Mouse (Mus musculus): ENCODE measurements around the gene Cdc42ep3.

The Cdc42ep3 gene

DNA sequence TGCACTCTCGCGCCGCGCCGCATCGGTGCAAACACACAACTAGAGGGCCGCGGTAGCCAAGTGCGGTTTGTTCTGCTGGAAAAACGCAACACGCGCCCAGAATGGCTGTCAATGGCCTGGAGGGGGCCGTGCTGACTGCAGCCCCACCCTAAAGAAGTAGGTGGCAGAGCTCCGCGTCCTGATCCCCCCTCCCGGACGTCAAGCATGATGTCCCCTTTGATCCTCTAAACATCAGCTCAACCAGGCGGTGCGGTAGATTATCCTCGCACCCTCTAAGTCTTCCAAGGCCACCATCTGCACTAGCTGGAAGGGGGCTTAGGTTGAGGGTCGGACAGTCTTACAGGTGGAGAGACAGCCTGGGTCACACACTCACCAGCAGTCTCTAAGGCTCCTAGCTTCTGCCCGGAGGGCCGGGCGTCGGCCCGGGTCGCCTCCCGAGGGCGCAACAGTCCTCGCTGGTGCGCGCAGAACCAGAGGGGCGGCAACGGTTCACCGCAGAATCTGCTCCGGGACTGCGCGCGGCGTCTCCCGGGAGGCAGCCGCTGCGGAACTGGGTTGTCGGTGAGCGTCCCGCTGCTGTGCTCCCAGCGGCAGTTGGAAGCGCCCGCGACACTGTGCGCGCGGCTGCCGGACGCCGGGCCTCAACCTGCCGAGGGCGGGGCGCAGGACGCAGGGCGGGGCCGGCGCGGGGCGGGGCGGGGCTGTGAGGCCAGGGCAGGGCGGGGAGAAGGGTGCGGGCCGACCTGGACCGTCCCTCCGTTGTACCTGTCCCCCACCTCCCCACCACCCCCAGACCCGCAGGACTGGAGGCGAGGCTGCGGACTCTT lies at the start of gene Cdc42ep3:
Gene Cdc42ep3, minus strand, starts transcription at position 648 of the 827 bp plus-strand sequence.
- peak; percentile 76 to 82 for DNase-seq (ENCODE audit: low spot score in 2 of 2)

DNA sequence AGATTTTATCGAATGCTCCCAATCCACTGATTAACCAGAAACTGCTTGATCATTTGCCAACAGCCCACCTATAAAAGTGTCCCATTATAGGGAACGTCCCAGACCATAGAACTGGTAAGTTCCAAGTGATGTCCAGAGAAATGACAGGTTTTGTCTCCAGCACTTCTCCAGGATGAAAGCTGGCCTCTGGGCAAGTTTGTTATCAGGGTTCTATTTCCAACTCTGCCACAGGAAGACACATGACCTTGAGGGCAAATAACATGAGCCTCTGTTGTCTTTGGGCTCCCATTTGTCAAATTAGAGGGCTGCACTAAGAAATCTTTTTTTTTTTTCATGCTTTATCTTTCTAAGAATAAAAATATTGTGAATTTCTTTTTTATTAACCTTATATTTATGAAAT lies 45.5 kb upstream of the Cdc42ep3 start:
- no peak for DNase-seq (ENCODE audit: low spot score in 2 of 2)

DNA sequence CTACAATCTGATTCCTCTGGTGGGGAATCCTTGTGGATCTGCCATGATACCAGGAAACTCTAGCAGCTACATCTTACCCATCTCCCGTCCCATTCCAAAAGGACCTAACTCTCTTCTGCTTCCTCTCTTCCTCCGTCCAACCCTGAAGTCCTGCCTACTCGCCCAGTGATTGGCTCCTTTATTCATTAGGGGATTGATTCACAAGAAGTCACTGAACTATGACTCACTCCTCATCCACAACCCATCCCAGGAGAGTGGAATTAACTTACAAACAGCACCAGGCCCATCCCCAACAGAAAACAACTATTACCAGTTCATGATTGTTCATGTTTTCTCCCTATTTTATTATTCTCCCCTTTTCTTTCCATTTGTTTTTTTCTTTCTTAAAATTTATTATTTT lies 43.5 kb upstream of the Cdc42ep3 start:
- DNase-seq (ENCODE audit: low spot score in 2 of 2), result no peak

DNA sequence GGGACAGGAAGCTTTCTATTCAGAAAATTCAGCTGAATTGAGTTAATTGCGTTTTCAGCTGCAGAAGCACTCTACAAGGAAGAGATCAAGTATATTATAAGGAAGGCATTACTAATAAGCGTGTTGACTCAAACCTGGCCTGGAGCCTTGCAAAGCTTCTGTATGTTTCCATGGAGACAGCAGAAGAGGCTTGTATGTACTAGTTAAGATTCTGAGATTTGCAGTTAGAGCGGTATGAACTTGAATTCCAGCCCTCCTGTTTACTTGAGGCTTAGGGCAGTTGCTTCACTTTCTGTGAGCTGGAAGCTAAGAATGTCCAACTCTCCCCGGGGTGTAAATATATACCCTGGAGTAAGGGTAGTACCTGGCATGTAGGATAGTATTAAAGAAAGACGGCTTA lies 39.9 kb upstream of the Cdc42ep3 start:
- DNase-seq (ENCODE audit: low spot score in 2 of 2), result peak; percentile 26 to 35

DNA sequence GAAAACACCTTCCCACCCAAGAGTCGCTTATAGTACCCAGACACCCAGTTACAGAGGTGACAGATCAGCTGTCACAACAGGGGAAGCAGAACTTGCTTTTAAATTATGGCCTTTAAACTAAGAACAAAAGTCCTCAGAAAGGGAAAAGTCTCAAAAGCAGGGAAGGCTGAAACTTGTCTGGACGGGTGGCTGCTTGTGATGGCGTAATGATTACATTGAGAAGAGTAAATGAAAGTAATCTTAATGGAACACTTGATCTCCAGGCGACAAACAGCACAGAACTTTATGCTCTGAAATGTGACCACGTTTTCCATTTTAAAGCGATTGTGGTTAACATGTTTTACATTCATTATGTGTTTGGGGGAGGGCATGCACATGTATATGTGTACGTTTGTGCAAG lies 39.0 kb upstream of the Cdc42ep3 start:
- no peak for DNase-seq (ENCODE audit: low spot score in 2 of 2)

DNA sequence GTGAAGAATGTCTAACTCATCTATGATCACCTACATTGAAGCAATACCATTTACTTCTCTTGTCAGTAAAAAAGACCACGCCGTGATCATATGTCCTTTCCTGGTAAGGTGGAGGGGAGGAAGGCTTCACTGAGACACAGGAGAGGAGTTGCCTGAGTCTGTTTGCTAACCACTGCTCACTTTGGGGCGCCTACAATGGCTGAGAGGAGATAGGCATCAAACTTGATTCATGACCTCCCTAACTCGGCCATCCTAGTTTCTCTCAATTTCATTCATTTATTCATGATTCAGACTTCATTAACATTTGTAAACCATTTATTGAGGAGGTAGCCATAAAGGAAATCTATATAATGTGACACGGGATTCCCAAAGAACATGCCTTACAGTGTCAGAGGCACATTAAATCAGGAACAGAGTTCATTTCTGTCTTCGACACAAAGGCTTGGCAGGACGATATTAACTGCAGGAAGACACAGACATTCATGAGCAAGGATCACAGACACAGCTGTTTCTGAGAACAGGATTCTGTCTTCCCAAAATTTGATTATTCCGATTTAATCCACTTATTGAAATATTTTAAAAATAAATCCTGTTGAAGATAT lies 32.7 kb upstream of the Cdc42ep3 start:
- no peak for DNase-seq (ENCODE audit: low spot score in 2 of 2)

DNA sequence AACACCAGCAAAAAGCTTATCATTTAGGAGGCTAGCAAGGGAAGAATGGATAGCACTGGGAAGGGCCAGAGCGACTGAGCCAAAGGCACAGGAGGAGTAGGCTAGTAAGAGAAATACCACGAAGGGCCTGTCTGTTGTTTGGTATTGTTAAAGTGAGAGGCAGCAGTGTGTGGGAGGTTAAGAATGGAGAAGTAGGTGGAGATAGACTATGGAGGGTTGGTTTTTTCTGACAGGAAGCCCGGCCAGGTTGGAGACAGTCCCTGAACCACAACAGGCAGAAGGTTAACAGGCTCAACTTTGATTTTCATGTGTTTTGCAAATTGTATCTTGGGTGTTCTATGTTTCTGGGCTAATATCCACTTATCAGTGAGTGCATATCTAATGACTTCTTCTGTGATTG lies 26.6 kb upstream of the Cdc42ep3 start:
- no peak for DNase-seq (ENCODE audit: low spot score in 2 of 2)

DNA sequence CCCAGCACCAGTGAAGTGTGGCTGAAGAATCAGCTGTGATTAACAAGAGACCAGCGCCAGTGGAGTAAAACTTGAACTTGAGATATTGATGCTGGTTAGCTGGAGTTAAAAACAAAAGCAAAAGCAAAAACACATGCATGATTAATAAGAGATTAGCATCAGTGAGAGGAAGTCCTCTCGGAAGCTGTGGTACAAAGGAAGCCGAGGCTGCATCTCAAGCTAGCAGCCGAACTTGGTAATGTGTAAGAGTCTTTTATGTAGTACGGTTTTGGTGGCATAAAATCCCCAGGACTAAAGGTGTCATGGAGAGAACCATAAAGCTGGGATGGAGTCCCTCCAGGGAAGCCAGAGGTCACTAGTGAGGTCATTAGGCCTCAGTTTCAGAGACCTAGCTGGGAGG lies 24.3 kb upstream of the Cdc42ep3 start:
- DNase-seq (ENCODE audit: low spot score in 2 of 2), result no peak

DNA sequence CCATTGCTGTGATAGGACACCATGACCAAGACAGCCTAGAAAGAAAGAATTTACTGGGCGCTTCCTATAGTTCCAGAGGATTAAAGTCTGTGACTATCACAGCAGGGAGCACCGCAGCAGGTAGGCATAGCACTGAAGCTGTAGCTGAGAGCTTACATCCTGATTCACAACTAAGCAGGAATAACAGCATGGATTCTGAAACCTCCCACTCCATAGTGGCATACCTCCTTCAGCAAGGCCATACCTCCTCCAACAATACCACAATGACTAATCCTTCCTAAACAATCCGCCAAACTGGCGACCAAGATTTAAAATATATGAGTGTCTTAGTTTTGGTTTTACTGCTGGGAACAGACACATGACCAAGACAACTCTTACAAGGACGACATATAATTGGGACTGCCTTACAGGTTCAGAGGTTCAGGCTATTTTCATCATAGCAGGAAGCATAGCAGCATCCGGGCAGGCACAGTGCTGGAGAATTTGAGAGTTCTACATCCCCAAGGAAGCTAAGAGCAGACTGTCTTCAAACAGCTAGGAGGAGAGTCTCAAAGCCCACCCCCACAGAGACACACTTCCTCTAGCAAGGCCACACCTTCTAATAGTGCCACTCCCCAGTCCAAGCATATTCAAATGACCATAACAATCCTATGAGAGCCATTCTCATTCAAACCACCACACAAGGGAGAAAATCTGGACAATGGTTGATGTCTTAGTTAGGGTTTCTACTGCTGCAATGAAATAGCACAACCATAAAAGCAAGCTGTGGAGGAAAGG lies 21.7 kb upstream of the Cdc42ep3 start:
- DNase-seq (ENCODE audit: low spot score in 2 of 2), result no peak

DNA sequence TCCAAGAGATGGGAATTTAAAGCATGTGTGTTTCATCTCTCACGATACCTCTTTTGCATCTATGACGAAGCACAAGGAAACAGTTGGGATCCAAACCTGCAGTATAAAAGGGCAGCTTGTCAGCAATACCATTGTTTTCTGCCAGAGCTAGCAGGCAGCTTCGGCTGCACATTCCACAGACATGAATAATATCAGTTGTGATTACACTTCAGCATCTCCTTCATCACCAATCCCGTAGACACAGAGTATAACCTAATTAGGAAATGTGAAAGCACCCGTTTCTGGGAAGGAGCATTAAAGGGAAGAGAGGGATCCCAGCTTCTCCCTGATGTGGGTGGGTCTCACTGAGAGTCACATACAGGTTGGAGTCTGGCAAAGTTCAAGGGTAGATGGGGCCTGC lies 18.1 kb upstream of the Cdc42ep3 start:
- DNase-seq (ENCODE audit: low spot score in 2 of 2), result no peak

DNA sequence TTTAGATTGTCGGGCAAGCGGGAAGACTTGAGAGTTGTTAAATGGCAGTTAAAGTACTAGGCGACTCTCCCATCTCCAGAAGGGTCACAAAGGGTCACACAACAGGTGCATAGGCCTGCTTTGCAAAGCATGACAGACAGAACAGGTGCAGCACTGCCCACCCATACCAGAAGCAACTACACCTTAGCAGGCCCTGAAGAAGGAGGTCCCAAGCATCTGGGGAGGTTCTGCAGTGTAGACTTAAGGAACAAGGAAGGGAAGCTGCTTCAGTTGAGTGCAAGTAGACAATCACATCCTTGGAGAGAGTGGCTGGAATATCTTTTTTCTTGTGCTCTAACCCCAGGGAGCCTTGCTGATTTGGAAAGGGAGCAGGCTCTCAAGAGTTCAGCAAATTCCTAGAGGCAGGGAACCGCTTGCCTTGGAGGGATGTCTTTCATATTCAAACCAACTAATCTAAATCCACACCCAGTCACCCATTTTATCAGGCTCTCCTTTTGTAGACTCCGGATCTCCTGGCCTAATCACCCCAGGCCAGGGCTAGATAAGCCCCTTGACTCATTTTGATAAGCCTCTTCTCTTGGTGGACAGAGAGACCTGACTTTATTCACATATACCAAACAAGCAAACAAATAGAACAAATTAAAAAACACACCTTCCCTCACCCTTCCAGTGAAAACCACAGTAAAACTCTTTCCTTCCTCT lies 10.0 kb upstream of the Cdc42ep3 start:
- DNase-seq (ENCODE audit: low spot score in 2 of 2), result no peak

DNA sequence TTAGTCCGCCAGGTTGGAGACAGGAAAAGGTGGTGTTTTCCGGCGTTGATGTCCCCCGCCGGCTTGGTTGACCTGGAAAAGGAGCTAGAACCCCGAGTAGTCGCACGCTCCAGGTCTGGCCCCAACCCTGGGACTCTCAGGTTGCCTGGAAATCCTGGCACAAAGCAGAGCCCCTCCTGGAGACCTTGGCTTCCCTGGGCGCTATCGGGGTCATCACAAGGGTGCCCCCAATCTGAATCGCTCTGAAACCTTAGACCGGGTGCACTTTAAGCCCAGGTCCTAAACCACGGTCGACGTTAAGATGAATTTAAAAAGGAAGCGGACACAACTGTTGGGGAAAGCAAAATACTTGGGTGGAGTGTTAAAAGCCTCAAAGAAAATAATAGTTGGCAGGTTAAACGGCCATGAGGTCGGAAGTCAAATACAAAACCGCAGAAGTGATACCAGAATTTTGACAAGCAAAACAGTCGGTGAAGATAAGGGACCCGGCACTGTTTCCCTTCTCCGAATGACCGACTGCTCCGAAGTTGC lies 1.2 kb upstream of the Cdc42ep3 start:
- peak in 1 of 2 experiments; percentile 54 for DNase-seq (ENCODE audit: low spot score in 2 of 2)

DNA sequence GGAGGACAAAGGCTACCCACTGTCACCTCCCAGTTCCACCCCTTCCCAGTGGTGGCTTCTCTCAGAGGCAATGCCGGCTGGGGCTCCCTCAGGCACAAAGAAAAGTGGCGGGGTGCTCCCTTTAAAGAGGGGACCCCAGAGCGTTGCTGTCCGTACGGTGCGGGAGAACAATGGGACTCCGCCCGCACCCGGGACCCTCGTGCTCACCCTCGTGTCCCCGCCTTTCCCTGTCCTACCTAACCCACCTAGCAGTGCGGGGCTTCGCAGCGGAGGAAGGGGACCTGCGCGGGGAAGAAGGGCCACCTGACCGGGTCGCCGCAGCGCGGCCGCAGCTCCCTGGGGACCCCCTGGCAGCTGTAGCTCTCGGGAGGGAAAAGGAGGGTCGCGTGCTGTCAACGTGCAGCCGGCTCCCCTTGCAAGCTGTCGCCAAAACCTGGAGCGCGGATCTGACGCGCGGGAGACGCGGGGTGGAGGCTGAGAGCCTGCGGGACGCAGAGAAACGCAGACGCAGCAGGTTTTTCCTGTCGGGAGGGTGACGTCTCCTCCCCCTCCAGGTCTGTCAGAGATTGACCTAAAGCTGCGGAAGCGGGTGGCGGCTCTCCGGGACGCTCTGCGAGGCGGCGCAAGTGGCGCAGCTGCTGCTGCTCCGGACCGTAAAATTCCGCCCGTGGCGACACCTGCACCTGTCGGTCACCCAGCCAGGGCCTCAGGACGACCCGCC lies 540 bp upstream of the Cdc42ep3 start:
- peak; percentile 89 to 91 for DNase-seq (ENCODE audit: low spot score in 2 of 2)

DNA sequence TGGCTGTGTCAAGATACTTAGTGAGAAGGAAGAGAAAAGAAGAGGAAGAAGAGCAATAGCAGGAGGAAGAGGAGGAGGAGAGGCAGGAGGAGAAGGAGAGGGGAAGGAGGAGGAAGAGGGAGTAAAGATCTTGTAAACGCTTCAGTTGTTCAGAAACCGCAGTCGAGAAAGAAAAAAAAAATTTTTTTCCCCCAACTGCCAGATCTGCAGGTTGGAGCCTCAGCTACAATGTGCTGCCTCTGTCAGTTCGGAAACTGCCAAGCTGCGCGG lies 782 bp downstream of the Cdc42ep3 start:
- no peak for DNase-seq (ENCODE audit: low spot score in 2 of 2)

DNA sequence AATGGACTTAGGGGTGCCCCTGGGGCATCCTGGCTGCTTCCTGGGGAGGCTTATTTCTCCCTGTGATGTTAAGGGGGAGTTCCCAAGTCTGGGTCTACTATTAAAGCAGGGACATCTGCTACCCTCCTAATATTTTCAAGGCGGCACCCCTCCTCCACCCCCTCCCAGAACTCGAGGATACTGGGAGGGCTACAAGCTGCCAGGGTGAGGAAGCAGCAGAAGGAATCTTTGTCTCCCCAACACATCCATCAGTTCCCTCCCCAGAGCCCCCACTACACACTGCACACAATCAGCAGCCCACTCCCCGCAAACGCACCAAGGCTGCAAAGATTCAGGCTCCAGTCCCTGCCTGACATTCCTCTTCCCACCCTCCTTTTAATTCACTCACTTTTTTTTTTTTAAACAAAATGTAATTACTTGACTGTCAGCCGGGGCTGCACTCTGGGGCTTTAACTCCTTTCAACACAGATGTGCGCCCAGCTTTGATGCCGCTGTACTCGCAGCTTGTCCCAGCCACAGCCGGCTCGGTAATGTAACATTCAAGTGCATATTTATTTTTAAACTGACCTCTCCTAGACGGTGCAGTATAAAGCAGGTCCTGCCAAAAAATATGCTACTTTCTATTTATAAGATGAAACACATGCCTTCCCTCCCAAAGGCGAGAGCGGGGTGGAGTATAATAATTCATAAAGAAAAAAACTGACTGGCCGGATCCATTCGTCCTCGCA lies 1.3 kb downstream of the Cdc42ep3 start:
- peak in 1 of 2 experiments; percentile 52 for DNase-seq (ENCODE audit: low spot score in 2 of 2)

DNA sequence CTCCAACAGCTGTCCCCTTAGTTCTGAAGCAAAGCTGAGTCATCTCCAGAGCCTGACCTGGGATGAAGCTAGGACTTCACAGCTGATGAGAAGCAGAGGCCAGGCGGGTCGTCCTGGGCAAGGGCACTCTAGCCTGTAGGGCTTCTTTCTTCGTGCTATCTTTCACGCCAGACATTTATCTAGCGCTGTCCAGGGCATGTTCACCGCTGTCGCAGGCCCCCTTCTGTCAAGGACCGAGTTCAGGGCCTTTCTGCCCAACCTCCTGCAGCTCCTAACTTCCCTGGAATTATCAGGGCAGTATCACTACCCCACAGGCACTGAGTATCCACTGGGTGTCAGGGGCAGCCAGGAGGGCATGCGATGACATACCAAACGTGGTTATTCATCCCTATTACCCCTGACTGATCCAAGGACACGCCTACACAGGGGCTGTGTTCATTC lies 4.1 kb downstream of the Cdc42ep3 start:
- DNase-seq (ENCODE audit: low spot score in 2 of 2), result no peak

DNA sequence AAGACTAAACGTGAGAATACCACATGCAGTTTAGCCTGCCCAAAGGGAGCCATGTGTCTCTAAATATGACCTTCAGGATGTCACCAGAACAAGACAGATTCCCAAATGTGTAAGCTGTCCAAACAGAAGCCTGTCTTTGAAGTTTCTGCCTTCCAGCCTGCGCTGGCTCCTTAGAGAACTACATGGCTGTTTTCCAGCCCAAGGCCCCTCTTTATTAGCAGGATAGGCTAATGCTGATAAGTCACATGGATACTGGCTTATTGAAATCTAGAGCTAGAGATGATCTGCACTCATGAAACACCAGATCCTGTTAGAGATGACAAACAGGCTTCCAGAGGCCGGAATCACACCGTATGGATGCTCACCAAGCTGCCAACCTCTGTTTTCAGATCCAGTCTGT lies 5.5 kb downstream of the Cdc42ep3 start:
- DNase-seq (ENCODE audit: low spot score in 2 of 2), result no peak

DNA sequence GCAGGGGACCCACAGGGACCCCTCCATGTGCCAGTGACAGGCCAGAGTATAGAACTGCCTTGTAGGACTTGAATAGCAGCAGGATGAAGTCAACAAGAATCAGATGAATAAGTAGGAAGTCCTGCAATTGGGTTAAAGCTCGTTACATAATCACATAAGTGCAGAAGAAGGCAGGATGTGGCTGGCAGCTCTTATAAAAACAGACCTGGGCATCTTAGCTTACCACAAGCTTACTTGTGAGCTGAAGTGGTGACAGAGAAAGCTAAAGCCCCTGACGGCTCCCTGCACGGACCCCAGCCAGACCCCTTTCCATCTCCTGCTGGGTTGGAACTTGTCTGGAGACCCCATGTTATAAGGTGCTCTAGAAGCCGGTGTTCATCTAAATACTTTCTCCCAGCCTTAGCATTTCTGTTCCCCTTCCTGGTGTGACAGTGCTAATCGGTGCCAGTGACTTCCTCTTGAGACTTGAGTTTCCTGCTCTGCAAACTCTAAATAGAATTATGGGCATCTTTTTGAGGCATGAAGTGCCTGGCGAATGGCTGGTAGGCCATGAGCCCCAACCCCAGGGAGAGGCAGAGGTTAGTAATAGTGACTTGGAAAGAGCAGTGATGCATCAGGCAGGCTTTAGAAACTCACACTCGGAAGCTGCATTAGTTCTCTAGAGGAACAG lies 6.8 kb downstream of the Cdc42ep3 start:
- DNase-seq (ENCODE audit: low spot score in 2 of 2), result no peak

DNA sequence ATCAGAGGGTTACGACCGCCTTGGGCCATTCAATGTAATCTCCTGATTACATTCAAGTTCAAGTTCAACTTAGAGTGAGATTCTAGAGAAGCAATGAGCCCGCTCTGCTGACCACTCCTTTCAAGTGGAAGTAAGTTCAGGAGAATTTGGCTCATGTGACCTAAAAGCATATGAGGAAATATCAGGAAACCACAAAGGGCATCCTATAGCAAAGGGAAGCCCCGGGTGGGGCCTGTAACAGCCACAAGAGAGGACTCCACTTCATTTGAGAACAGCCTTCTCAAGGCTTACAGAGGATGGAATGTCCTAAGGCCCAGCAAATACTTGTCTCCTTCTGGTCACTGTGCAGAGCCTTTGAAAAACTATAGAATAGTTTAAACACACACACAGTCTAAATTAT lies 7.6 kb downstream of the Cdc42ep3 start:
- DNase-seq (ENCODE audit: low spot score in 2 of 2), result no peak
